ENCODE assay signal across 20 mouse cellular contexts in the genomic region with DNA sequence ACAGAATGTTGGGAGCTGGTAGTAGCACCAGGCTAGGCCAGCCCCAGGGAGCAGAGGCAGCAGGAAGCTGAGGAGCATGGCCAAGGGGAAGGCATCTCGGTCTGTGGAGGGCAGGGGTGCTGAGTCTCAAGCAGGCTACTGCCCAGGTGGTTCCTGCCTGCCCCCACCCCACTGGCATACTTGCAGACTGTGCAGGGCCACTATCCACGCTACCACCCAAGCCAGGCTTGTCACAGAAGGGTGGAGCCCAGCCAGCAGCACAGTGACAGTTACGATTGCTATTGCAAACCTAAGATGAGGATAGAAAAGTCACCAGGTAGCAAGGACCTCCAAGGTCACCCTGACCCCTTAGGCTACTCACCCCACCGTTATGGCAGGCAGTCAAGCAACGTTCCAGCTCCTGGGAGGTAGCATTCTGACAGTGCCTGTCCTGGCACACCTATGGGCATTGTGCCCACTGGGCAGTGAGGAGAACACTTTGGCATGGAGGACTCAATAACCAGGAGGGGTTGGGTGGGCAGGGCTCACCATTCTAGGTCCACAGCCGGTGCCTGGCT. TPM values are rescaled to one million over a fixed set of nuclear protein-coding genes. Genes with fewer than 3 reads are reported as not detected.
DNase-seq lines count a peak whose midpoint lies in the region; ATAC-seq and TF ChIP-seq lines count a peak whose summit lies in the region.
"Had no signal": no experiment of that assay in that cellular context is flagged by ENCODE, and none has a peak within 500 bp of the region (broad histone marks: within the 10 kb centered on the region; RNA-seq: fewer than 3 reads in every experiment).

No protein-coding gene starts in this region.

- H3K27ac ChIP-seq in liver, embryonic 11.5 days (ENCODE audit: low read depth, low read length) = no peak overlapping the region
- peak overlapping the region; percentile 44 for H3K27ac ChIP-seq in bone marrow, adult 2 months (ENCODE audit: control insufficient read depth, insufficient read depth, low read depth, low read length, poor library complexity)
- no peak overlapping the region for H3K27ac ChIP-seq in midbrain, embryonic 13.5 days
- H3K27ac ChIP-seq: embryonic facial prominence, embryonic 15.5 days; gastrocnemius, adult 2 months; hindbrain, embryonic 10.5 days; hindbrain, embryonic 15.5 days had no signal

- H3K4me2 ChIP-seq in liver, embryonic 11.5 days = no peak overlapping the region
- no peak overlapping the region for H3K4me2 ChIP-seq in midbrain, embryonic 13.5 days (replicated peaks)

- H3K4me3 ChIP-seq in liver, embryonic 11.5 days (ENCODE audit: low read depth, low read length) = no peak overlapping the region
- 0 out of 2 replicates have a peak overlapping the region, but pooled peaks have one; percentile 63 for H3K4me3 ChIP-seq in E14TG2a.4 (replicated peaks; ENCODE audit: low read length)
- peak overlapping the region; percentile 54 for H3K4me3 ChIP-seq in bone marrow, adult 2 months (replicated peaks; ENCODE audit: control insufficient read depth, low read depth, low read length)
- no peak overlapping the region for H3K4me3 ChIP-seq in midbrain, embryonic 13.5 days (replicated peaks)

- no peaks in the 10 kb centered on the region for H3K9me3 ChIP-seq in liver, embryonic 11.5 days (ENCODE audit: control insufficient read depth, low read length)
- peaks cover 6% of the 10 kb centered on the region for H3K9me3 ChIP-seq in E14TG2a.4 (ENCODE audit: low read length)
- H3K9me3 ChIP-seq in midbrain, embryonic 13.5 days = no peaks in the 10 kb centered on the region
- H3K9me3 ChIP-seq: embryonic facial prominence, embryonic 15.5 days; G1E; hindbrain, embryonic 10.5 days; hindbrain, embryonic 15.5 days had no signal

- peak; percentile 62; the same call in 1 of the 2 replicates for TF ChIP-seq POLR2A in bone marrow, adult 2 months (IDR thresholded peaks at IDR 0.05; ENCODE audit: borderline replicate concordance, control insufficient read depth, low read depth, low read length)

- peaks cover 20% of the 10 kb centered on the region for H3K4me1 ChIP-seq in liver, embryonic 11.5 days (replicated peaks; ENCODE audit: control insufficient read depth, insufficient read depth, low read length)
- H3K4me1 ChIP-seq in E14TG2a.4 (replicated peaks; ENCODE audit: low read depth, low read length) = peaks cover 38% of the 10 kb centered on the region
- peaks cover 1% of the 10 kb centered on the region; the same call in 1 of the 2 replicates for H3K4me1 ChIP-seq in bone marrow, adult 2 months (ENCODE audit: control insufficient read depth, insufficient read depth, low read length)
- peaks cover 26% of the 10 kb centered on the region for H3K4me1 ChIP-seq in midbrain, embryonic 13.5 days (replicated peaks)

- H3K27me3 ChIP-seq in liver, embryonic 11.5 days (replicated peaks; ENCODE audit: control insufficient read depth, insufficient read depth, low read length) = peaks cover 61% of the 10 kb centered on the region
- H3K27me3 ChIP-seq in E14TG2a.4 (ENCODE audit: insufficient read depth, low read length) = peaks cover 70% of the 10 kb centered on the region
- peaks cover 67% of the 10 kb centered on the region for H3K27me3 ChIP-seq in midbrain, embryonic 13.5 days

- H3K9ac ChIP-seq in liver, embryonic 11.5 days (ENCODE audit: low read depth, low read length) = no peak overlapping the region
- no peak overlapping the region for H3K9ac ChIP-seq in midbrain, embryonic 13.5 days (replicated peaks)
- H3K9ac ChIP-seq: embryonic facial prominence, embryonic 15.5 days; hindbrain, embryonic 15.5 days had no signal

- 61% methylated on average over 6 of the region's 6 CpGs for WGBS in liver, embryonic 11.5 days
- WGBS in bone marrow, adult 2 months = 51% methylated on average over 6 of the region's 6 CpGs
- 71% methylated on average over 6 of the region's 6 CpGs for WGBS in midbrain, embryonic 13.5 days

- H3K36me3 ChIP-seq in liver, embryonic 11.5 days (ENCODE audit: control insufficient read depth, insufficient read depth, low read length) = no peaks in the 10 kb centered on the region
- no peaks in the 10 kb centered on the region for H3K36me3 ChIP-seq in E14TG2a.4 (ENCODE audit: insufficient read depth, low read length)
- H3K36me3 ChIP-seq in midbrain, embryonic 13.5 days = no peaks in the 10 kb centered on the region
- H3K36me3 ChIP-seq: G1E; hindbrain, embryonic 10.5 days; hindbrain, embryonic 15.5 days had no signal

- TF ChIP-seq CTCF in E14TG2a.4 (conservative IDR thresholded peaks at IDR 0.05; ENCODE audit: low read length) = no peak
- 0 out of 2 replicates have a peak, but pooled peaks have one; percentile 11 for TF ChIP-seq CTCF in bone marrow, adult 2 months (IDR thresholded peaks at IDR 0.05; ENCODE audit: control insufficient read depth, insufficient read depth, low read length)

- no peak for DNase-seq in liver, embryonic 11.5 days (ENCODE audit: low spot score)
- no peak for DNase-seq in liver
- peak; percentile 4 for DNase-seq in right cerebral cortex, postnatal 14 days
- no peak for DNase-seq in right cerebral cortex, postnatal 4 days
- no peak for DNase-seq in kidney, adult 18-20 months
- DNase-seq: adrenal gland, adult 8-10 months; adrenal gland, postnatal 36 days; cerebellum, adult 11 months; cerebellum, adult 8-10 months; embryo, embryonic 11 days; gastrocnemius, adult 2 months; gastrocnemius, postnatal 25 days had no signal

- 0 out of 2 replicates have a peak, but pooled peaks have one; percentile 16 for ATAC-seq in liver, embryonic 11.5 days (replicated peaks; ENCODE audit: low FRiP score)
- no peak for ATAC-seq in midbrain, embryonic 13.5 days
- ATAC-seq: forebrain, embryonic 14.5 days had no signal

RNA-seq across cellular contexts. Expression of gene Gfra4, which starts 10.1 kb away (rescaled TPM):
- 2.9 and 3.5 TPM in 2 replicates for polyA plus RNA-seq in liver, embryonic 11.5 days (2014; fragmentation: Nextera tagmentation; extraction: Ambion mirVana)
- polyA plus RNA-seq in bone marrow, adult 2 months (2011; ENCODE audit: insufficient read depth, insufficient read length, low replicate concordance, missing spikeins) = 2.7 and 5.5 TPM in 2 replicates
- 14.1 and 15.2 TPM in 2 replicates for polyA plus RNA-seq in midbrain, embryonic 13.5 days (2015; fragmentation: Nextera tagmentation; extraction: Ambion mirVana)
- polyA plus RNA-seq: G1E had no signal

RNA-seq across cellular contexts. Expression of gene Adam33, which starts 10.7 kb away (rescaled TPM):
- 0.31 and 0.95 TPM in 2 replicates for polyA plus RNA-seq in liver, embryonic 11.5 days (2014; fragmentation: Nextera tagmentation; extraction: Ambion mirVana)
- 34.9 and 47.9 TPM in 2 replicates for polyA plus RNA-seq in bone marrow, adult 2 months (2011; ENCODE audit: insufficient read depth, insufficient read length, low replicate concordance, missing spikeins)
- polyA plus RNA-seq in midbrain, embryonic 13.5 days (2015; fragmentation: Nextera tagmentation; extraction: Ambion mirVana) = 0.38 and 0.81 TPM in 2 replicates
- polyA plus RNA-seq: G1E had no signal

RNA-seq across cellular contexts. Expression of gene Siglec1, which starts 33.6 kb away (rescaled TPM):
- 0.73 and 0.78 TPM in 2 replicates for polyA plus RNA-seq in liver, embryonic 11.5 days (2014; fragmentation: Nextera tagmentation; extraction: Ambion mirVana)
- 3.3 and 6.2 TPM in 2 replicates for polyA plus RNA-seq in bone marrow, adult 2 months (2011; ENCODE audit: insufficient read depth, insufficient read length, low replicate concordance, missing spikeins)
- 0.06 and 0.17 TPM in 2 replicates for polyA plus RNA-seq in midbrain, embryonic 13.5 days (2015; fragmentation: Nextera tagmentation; extraction: Ambion mirVana)
- polyA plus RNA-seq: G1E had no signal

Comparison
In these comparisons a context has a peak if more than half of its experiments do, and no peak if none do; other contexts are left out.
1. H3K4me3 ChIP-seq: peak in E14TG2a.4 (single experiment) and bone marrow, adult 2 months (single experiment); none in liver, embryonic 11.5 days (single experiment) and midbrain, embryonic 13.5 days (single experiment).
2. RNA of gene Adam33, which starts 10.7 kb away (polyA plus RNA-seq): 34.9 to 47.9 TPM in bone marrow, adult 2 months; 0.31 to 0.95 TPM in liver, embryonic 11.5 days and 0.38 to 0.81 TPM in midbrain, embryonic 13.5 days; every median in the first group is over 10 times any median in the second.